Mouse (Mus musculus) bone marrow macrophage, adult 2 months (primary cell): Measurements from ENCODE around the gene Tmco4. TPM values are rescaled to one million over a fixed set of nuclear protein-coding genes. Genes with fewer than 3 reads are reported as not detected.

Experiments used
- H3K27ac ChIP-seq: 2 replicates; pipeline ENCODE4 v1.5.1; 2012; ENCODE audit warnings: low read depth, low read length; ENCODE audit not compliant: insufficient read depth
- H3K4me1 ChIP-seq: 2 replicates; pipeline ENCODE4 v1.6.1; 2012; ENCODE audit warnings: low read length; ENCODE audit not compliant: control insufficient read depth, insufficient read depth
- H3K4me3 ChIP-seq: 2 replicates; pipeline ENCODE4 v1.5.1; 2012; ENCODE audit warnings: mild to moderate bottlenecking, low read length, moderate library complexity; ENCODE audit not compliant: insufficient read depth
- CTCF ChIP-seq: IDR thresholded peaks from 2 replicates; pipeline ENCODE4 v1.5.1; 2012; ENCODE audit warnings: low read depth, mild to moderate bottlenecking, low read length, moderate library complexity
- POLR2A ChIP-seq: IDR thresholded peaks from 2 replicates; pipeline ENCODE4 v1.6.1; 2012; ENCODE audit warnings: mild to moderate bottlenecking, low read depth, low read length, borderline replicate concordance
- polyA plus RNA-seq: library from polyadenylated mRNA; stranded (reverse); fragments of >200 nt; gene quantifications from 2 replicates; pipeline ENCODE4 v1.2.4, GENCODE M21; 2012; ENCODE audit not compliant: missing spikeins, insufficient read depth, insufficient read length

The Tmco4 gene
- polyA plus RNA-seq, 1 experiment, result 6.5 TPM

GRCm38 (mm10) chr4:139034942-139035341, 62.3 kb downstream of the Tmco4 start:
- H3K4me3 ChIP-seq, result no peak overlapping the region
- no peak overlapping the region for H3K27ac ChIP-seq
- peaks cover 6% of the 10 kb centered on the region for H3K4me1 ChIP-seq
- TF ChIP-seq CTCF, result no peak
- no peak for TF ChIP-seq POLR2A

GRCm38 (mm10) chr4:139035799-139036198, 63.1 kb downstream of the Tmco4 start:
- H3K4me1 ChIP-seq, result peaks cover 6% of the 10 kb centered on the region
- H3K4me3 ChIP-seq, result no peak overlapping the region
- no peak overlapping the region for H3K27ac ChIP-seq
- TF ChIP-seq CTCF (no peak), POLR2A (no peak)

GRCm38 (mm10) chr4:139037795-139038607, 65.3 kb downstream of the Tmco4 start:
- Histone ChIP-seq H3K27ac (no peak overlapping the region), H3K4me1 (peaks cover 12% of the 10 kb centered on the region), H3K4me3 (no peak overlapping the region)
- TF ChIP-seq POLR2A (no peak), CTCF (no peak)

- TF ChIP-seq POLR2A (no peak), CTCF (no peak)
- Histone ChIP-seq H3K27ac (no peak overlapping the region), H3K4me1 (peaks cover 20% of the 10 kb centered on the region), H3K4me3 (no peak overlapping the region)
These were observed 67.6 kb downstream of the Tmco4 start for GRCm38 (mm10) chr4:139040084-139040839.

GRCm38 (mm10) chr4:139042611-139043010, 69.9 kb downstream of the Tmco4 start:
- no peak overlapping the region for H3K27ac ChIP-seq
- peaks cover 20% of the 10 kb centered on the region for H3K4me1 ChIP-seq
- TF ChIP-seq POLR2A, result no peak
- H3K4me3 ChIP-seq, result no peak overlapping the region

- Histone ChIP-seq H3K27ac (peak overlapping the region; percentile 71), H3K4me1 (peaks cover 14% of the 10 kb centered on the region), H3K4me3 (no peak overlapping the region)
- TF ChIP-seq POLR2A (no peak), CTCF (no peak)
These were observed 70.9 kb downstream of the Tmco4 start for GRCm38 (mm10) chr4:139043600-139043999.

GRCm38 (mm10) chr4:139044566-139044965, 71.9 kb downstream of the Tmco4 start:
- no peak overlapping the region for H3K4me3 ChIP-seq
- peaks cover 14% of the 10 kb centered on the region for H3K4me1 ChIP-seq
- TF ChIP-seq POLR2A (no peak), CTCF (no peak)
- no peak overlapping the region for H3K27ac ChIP-seq

- TF ChIP-seq CTCF (no peak), POLR2A (no peak)
- Histone ChIP-seq H3K4me3 (no peak overlapping the region), H3K4me1 (peaks cover 14% of the 10 kb centered on the region), H3K27ac (no peak overlapping the region)
These were observed 73.7 kb downstream of the Tmco4 start for GRCm38 (mm10) chr4:139046354-139046753.

GRCm38 (mm10) chr4:139048518-139048917, 75.8 kb downstream of the Tmco4 start:
- Histone ChIP-seq H3K4me3 (no peak overlapping the region), H3K4me1 (peaks cover 6% of the 10 kb centered on the region), H3K27ac (no peak overlapping the region)
- TF ChIP-seq CTCF, result no peak
- no peak for TF ChIP-seq POLR2A

GRCm38 (mm10) chr4:139052796-139053195, 80.1 kb downstream of the Tmco4 start:
- Histone ChIP-seq H3K27ac (no peak overlapping the region), H3K4me1 (0 out of 2 replicates have a peak, but pooled peaks cover 2% of the 10 kb centered on the region), H3K4me3 (no peak overlapping the region)
- TF ChIP-seq CTCF (no peak), POLR2A (no peak)
